Mouse (Mus musculus) gastrocnemius, postnatal 10 days (tissue): Measurements from ENCODE around the gene Gpc6. TPM values are rescaled to one million over a fixed set of nuclear protein-coding genes. Genes with fewer than 3 reads are reported as not detected.

ENCODE experiments used
- DNase-seq: peaks from one replicate; pipeline ENCODE4 v3.0.0; 2021; ENCODE audit warnings: mixed read lengths
- total RNA-seq, 2 experiments: library from RNA; stranded (reverse); gene quantifications; 2 replicates each; pipeline ENCODE4 v1.2.3; 2021

Gpc6 gene
- total RNA-seq, 2 experiments from 2014 or later: 14.4 to 17.5 TPM

DNA sequence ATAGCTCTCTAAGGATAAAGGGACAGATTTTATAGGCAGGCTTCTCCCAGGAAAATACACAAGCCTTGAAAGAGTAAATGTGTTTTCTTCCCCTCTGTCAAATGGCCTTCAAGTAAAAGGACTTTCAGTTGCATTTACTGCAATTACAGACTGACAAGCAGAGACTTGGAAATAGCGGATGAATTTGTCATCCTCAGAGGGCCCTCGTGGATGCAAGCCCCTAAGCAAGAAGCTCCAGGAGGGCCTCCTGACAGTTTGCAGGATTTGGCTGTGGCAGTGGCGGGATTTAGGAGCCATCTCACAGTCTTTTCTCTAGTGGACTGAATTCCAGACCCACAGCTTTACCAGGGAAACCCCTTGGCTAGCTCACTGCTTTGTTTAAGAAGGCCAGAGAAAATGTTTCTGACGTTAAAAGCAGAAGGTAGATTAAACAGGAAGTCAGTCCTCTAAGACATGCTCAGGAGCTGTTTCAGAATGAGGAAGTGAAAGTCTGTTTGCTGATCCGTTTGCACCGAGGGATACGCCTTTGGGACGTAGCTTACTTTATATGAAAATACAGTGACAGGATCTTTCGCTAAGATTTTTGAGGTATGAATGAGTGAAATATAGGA, 700.1 kb downstream of the Gpc6 start:
- DNase-seq: no peak

DNA sequence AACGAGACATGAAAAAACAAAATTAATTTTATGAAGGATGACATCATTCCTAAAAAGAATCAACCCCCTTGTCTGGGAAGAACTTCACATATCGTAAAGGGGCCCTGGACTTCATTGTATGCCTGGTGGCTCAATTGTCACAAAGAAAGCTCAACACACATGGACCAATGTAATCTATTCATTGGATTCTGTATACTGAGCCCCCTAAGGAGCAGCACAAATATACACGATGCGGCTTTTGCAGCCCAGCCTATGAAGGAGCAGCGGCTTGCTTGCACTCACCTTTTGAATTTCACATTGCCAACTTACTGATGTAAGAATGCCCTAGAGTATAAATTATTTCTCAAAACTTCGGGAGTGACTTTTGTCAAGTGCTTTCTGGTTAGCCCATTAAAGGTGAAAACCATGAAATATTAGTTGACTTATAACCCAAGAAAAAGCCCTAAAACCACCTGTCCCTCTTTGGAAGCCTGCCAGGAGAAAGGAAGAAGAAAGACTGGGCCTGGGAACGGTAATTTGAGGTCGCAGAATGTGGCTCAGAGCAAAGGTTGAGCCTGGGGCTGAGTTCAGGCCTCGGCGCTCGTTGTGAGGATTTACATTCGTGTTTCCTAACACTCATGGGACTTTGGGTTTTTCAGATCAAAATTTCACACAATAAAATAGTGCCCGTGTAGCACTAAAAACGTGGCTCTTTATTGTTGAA, 709.3 kb downstream of the Gpc6 start:
- DNase-seq: no peak

DNA sequence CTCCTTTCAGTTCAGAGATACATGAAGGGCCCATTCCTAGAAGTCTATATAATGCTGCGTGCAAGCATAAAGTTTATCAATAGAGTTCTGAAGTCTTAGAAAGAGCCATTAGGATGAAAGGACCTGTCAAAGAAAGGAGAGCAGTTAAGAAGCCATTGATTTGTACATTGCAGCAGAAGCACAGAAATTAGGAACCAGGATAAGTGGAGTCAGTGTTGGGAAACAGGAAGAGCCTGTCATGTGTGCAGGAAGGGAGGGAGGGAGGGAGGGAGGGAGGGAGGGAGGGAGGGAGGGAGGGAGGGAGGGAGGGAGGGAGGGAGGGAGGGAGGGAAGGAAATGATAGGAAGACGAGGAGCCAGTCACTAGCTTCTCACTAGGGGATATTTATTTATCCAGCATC, 716.7 kb downstream of the Gpc6 start:
- DNase-seq: no peak

DNA sequence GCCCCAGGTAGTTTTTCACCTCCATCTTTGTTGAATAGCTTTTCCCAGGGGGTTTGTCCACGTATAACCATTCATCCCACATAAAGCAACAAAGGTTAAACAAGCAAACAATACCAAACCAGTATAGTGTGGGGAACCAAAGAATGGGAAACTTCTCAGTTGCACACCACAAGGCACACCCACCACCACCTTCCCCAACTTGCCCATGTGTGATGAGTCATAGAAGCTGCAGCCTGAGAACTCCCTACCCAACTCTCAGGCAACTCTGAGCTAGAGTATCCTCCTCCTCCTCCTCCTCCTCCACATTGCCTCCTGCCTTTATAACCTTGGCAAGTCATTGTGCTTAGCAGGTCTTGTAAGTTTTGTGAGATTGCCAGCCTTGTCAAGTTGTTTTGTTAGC, 718.0 kb downstream of the Gpc6 start:
- no peak for DNase-seq

DNA sequence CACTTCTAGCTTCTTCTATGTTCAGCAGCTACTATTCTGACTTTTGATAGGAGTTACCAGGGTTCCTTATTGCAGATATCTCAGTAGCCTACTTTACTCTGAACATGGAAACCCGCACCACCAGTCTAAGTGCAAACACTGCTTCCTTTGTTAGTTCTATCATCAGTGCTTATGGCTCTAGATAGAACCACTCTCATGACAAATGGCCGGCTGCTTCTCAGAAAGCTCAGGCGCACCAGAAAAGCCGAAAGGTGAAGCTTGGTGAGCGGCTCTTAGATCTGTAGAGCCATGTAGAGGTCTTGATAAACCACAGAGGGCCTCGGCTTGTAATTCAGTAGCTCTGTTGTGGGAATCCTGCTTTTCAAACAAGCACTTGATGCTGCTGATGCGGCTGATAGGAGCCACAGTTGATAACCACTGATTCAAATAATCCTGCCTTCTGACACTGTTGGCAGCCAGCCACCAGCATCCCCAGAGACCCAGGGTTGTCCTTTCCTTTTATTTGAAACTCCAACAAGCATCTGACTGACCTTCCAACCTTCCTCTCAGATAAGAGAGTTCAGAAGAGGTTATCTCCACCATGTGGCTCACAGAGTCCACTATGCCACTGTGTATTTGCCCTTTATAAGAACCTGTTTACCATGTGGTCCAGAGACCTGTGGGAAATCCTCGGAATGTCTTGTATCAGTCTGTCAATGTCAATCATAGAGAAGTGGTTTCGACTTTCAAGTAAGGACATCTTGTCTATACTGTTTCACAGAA, 723.3 kb downstream of the Gpc6 start:
- DNase-seq: peak; percentile 11

DNA sequence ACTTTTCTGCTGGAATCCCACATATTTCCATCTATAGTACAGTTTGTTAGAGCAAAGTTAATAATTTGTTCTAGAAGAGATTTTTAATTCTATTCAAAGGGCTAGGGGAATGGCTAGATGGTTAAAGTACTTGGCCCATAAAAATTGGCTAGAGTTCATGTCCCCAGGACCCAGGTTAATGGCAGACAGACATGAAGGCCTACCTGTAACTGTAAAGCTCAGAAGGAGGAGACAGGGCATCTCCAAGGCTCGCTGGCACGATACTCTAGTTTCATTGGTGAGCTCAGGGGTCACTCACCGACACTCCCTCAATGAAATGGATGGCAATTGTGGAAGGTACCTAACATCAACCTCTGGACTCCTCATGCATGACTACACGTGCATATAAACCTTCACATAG, 725.0 kb downstream of the Gpc6 start:
- no peak for DNase-seq

DNA sequence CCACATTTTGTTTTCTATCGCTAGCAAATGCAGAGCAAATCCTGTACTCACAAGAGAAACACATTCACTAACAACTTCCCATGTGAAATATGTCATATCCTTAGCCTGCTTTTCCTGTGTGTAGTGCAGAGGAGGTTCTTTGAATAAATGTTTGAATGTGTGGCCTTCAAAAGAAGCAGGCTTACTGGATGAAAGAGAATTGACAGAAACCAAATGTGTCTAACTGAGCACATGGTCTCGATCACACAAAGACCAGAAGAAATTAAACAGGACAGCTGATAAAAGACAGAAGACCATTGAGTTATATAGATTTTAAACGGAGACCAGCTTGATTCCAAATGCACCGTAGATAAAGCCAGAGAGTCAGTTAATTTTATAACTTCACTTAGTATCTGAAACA, 726.2 kb downstream of the Gpc6 start:
- DNase-seq: no peak

DNA sequence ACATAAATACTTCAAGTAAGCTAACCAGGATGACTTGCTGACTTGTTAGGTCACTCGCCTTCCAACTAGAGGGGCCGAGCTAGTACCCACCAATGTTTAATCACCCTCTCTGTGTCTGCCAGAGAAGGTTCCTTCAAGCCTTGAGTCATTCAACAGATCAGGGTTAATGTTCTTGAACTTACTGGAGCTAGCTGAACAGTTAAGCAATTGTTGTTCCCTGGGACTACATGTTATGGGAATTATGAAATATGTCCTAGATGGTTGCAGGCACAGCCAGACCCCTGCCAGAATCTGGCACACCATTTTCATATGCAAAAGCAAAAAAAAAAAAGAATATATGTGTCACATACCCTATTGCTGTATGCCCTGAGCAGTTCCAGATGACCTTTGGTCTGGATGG, 726.8 kb downstream of the Gpc6 start:
- no peak for DNase-seq

DNA sequence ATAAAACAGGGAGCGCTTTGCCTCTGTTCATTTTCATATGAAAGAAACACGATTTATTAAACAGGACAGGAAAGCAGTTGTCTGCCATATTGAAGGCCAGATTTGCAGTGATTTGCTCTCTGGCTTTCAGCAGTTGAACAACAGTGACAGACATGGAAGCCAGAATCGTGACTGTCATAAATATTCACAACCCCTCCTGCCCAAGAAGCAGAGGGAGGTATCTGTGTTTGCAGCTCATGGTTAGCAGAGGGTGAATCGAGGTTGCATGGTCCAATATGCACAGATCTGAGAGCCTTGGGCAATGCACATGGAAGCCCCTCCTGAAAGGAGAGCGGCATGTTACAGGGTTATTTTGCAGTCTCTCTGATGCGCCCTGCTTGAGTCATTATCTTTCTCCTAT, 730.3 kb downstream of the Gpc6 start:
- no peak for DNase-seq

DNA sequence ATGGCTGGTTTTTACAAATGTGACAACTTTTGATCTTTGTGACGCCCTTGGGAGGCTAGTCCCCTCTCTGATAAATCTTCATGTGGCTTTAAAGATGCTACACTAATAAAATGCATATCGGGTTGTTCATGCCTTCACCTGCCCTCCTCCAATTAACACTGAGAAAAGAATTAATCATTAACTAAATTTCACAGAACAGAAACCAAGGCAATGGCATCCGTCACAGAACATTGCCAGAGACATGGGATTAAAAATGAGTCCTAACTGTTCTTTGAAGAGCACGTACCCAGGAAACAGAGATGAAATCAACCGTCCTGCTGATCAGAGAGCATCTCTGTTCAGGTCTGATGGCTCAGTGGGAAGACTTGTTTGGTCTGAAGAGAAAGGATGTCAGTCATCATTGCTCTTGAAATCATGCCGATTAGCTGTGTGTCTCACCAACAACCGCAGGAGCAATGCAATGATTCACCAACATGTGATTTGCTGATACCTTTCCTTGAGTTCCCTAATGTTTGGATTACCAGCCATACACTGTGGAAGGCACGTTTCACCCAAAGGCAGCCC, 734.2 kb downstream of the Gpc6 start:
- DNase-seq: no peak

DNA sequence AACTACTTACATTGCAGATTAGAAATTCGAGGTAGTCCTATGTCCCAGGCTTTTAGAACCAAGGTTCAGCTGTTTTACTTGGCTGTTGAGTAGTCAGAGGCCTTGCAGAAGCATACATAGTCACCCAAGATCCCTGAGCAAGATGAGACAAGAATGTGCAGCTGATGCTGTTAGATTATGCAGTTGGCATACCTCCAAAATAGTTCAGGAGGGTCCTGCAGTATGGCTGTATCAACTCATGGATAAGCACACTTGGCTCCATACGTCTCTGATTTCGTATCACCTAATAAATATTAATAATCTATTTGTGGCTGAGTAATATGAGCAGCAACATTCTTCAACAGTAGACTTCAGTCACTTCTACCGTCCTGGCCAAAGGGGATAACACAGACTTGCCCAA, 737.1 kb downstream of the Gpc6 start:
- DNase-seq: no peak

DNA sequence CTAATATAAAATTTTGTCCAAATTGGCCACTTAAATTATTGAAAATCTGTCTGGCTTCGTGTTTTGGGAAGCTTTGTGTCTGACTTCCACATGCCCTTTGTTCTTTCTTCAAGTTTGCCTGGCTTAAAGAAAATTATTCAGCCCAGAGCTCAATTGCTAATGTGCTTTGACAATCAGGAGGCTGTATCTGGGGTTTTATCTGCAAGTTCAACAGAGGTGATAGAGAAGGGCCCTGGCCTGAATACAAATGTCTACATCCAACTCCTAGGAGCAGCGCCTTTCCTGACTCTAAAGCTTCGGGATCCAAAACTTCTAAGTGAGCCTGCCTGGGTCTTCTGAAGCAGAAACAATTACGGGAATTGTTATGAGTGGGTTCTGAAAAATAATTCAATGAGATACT, 739.7 kb downstream of the Gpc6 start:
- no peak for DNase-seq

DNA sequence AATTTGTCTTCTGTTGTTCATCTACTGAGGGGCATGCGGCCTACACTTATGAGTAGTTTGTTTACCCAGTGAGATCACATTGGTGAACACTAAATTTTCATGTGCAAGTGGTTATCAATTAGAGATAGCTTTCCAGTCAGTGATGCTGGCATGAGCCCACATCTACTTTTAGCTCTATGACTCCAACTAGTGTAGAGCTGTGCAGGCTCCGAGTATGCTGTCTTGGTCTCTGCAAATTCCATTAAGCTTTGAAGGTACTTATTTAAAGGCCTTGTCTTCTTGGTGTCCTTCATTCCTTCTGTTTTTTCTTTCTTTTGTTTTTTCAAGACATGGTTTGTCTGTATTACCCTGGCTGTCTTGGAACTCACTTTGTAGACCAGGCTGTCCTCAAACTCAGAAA, 741.0 kb downstream of the Gpc6 start:
- no peak for DNase-seq

DNA sequence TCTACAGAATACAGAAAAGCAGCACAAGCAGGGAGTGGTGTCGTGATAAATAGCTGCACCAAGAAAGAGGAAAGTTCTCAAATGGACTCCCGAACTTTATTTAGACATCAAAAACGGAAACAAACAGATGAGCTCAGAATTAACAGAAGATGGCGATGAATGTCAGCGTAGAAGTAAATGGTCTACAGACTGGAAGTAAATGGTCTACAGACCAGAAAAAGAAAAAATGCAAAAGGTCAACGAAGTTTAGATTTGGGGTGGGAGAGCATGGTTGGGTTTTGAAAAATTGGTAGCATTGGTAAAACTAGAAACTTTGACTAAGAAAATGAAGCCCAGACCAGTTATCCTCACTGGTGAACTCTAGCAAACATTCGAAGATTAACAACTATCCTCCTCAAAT, 748.4 kb downstream of the Gpc6 start:
- no peak for DNase-seq

DNA sequence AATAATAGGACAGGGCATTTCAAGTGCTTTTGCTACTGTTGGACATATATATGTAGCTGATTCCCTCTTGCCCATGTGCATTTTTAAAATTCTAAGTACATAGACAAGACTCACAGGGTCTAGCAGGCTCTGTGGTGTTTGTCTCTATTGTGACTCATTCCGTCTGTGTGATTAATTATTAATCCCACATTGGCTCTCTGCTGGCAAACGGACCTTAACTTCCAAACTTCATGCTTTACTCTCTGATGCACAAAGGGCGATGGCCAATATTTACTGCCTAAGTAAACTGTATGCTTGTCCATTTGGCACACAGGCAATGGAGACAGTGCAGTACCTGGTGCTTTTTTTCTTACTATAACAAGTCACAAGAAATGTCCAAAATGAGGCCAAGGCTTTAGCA, 749.4 kb downstream of the Gpc6 start:
- DNase-seq: no peak

DNA sequence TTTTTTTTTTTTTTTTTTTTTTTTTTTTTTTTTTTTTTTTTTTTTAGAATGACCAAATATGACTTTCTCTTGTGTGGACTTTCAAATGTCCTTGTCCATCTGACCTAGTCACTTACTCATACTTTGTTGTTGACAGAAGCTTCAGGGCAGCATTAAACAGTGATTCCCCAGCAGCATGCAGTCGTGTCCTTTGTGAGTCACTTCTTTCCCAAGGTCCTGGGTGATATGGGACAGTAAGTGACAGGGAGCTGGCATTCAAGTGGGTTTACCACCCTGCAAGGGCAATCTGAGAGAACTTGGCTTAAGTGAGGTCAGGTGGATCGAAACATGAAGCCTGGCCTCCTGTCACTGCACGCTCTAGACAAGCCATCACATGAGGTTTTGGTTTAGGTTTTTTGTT, 754.8 kb downstream of the Gpc6 start:
- DNase-seq: no peak

DNA sequence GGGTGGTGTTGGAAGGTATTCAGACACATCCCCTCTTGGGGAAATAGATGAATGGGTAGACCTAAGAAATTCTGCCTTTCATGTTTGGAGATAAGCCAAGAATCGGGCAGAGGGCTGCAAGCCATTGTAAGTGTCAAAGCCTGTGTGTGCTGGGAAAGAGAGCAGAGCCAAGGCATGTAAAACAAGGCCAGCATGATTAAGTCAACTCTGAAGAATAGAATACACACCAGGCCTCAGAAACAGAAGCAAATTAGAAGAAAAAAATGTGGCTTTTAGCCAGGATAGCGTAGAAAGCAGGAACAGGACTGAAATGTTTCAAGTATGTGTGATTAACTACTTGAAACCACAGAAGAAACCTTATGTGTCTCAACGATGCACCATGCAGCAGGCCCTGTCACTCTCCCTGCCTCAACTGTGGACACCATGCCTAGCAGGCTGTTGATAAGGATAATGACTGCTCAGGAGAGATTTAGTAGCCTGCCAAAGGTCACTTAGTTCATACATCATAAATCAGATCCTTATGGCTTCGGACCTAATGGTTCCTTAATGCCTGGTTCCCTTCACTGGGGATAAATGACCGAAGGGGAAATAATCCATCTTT, 756.3 kb downstream of the Gpc6 start:
- DNase-seq: no peak

DNA sequence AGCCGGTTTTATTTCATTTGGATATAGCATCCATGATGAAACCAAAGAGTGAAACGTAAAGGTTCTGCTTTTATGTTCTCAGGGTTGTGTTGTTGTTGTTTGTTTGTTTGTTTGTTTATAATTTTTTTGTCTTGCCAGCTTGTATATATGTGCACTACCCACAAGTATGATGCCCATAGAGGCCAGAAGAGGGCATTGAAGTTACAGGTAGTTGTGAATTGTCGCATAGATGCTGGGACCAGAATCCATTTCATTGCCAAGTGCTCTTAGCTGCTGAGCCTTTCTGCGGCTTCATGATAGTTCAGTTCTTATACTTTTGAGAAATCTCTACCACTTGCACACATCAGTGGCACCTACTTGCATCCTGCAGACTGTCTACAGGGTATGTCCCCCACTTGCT, 758.0 kb downstream of the Gpc6 start:
- no peak for DNase-seq

DNA sequence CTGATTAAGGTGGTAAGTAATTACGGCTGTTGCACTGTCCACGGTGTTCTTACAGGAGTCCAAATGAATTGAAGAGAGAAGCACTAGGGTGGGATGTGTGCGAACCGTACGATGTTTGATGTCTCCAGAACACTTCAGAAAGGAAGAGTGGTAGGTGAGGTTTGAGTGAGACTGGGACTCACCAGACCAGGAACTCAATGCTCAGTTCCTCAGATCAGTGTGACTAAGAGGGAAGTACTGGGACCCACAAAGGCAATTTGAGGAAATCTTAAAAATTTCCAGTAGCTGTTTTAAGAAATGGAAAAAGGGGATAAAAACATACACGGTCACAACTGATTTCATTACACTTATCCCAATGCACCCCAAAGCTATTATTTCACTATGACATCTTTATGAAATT, 764.7 kb downstream of the Gpc6 start:
- no peak for DNase-seq

DNA sequence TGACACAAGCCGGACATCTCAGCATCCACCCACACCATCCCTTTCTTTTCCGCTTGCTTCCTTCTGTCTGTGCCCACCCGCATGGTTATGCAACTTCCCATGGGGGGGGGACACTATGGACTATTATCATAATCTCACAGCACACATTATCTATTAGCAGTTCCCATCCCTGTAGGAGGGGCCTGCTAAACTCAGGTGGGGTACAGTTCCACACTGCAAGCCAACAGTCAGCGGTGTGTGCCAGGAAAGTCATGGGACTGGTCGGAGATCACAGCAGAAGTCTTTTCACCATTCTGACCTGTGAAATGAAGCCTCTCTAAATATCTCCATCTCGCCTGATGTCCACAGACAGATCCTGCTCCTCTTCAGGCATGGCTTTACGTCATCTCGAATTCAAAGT, 770.5 kb downstream of the Gpc6 start:
- DNase-seq: no peak

DNA sequence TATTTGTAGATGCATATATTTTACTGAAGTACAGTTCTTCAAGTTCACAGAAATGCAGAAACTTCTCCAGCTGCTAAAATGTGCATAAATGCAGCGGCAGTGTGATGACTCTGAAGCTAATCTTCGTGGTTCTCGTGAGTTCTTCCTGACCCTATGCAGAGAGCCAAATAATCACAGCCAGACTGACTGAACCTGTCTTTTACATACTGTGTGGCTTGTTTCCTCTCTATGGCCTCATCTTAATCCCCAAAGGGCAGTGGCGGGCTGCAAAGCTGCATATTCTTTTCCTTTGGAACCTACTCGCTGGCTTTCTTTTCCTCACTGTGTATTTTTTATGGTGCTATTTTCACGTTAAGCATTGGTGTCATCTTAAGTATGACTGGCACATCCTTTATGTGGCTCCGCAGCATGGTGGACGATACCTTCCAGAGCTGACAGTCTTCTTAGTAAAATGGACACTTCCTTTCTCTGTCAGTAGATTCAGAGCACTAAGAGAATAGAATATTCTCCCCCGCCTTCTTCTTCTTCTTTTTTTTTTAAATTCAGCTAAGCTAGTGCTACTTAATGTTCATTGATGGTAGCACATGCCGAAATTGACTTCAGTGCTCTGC, 775.7 kb downstream of the Gpc6 start:
- no peak for DNase-seq

DNA sequence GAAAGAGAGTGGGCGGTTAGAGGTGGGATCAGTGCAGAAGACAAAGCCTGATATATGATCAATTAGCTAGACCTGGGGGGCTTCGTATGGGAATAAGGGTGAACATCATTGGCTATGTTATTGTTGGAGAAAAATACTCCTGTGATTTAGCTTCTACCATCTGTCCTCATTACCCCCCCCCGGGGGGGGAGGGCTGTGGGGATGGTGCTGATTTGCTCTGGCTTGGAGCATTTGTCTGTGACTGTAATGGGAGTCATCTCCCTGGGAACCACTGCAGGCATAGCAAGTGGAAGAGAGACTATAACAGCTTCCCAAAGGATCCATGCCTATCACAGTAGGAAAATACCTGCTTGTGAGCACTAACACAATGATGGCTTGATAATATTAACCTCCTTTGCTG, 783.7 kb downstream of the Gpc6 start:
- DNase-seq: no peak

DNA sequence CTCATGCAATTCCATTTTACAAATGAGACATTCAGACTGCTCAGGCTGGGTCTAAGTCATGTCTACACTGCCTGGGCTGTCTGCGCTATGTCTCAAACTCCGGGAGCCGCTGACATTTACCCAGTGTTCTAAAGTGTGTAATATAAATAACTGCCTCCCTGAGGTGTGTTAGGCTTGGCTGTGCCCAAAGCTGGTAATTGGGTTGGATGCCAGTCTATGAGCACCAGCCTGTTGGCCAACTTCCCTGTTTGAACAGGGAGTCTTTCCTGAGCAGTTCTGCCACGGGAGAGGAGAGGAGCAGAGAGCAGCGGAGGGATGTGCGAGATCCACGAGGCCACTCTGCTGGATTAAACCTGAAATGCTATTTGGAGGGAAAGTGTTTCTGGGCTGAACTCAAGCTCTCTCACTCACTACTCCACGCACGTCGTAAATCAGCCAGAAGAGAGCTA, 785.4 kb downstream of the Gpc6 start:
- no peak for DNase-seq
